8 mouse cellular contexts compared by ENCODE assay signal in the genomic region with DNA sequence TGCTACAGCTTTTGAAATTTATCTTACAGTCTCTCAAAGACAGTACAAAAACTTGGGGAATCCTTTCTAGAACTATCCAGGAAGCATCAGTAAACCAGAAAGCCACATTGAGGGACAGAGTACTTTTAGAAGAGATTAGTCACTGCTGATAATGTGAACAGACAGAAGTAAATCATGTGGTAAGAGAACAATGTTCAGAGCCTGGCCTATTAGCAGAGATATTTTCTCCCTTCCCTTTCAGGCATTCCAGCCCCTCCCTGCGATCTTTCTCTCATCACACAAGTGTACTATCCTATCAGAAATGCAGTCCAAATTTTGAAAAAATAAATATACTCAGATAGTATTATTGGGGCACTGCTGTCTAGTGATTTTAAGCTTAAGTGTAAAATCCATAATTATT. TPM values are rescaled to one million over a fixed set of nuclear protein-coding genes. Genes with fewer than 3 reads are reported as not detected.
DNase-seq lines count a peak whose midpoint lies in the region; ATAC-seq and TF ChIP-seq lines count a peak whose summit lies in the region.

No protein-coding gene starts in this region.

- H3K9me3 ChIP-seq in forebrain, embryonic 10.5 days: peaks cover 9% of the 10 kb centered on the region
- H3K9me3 ChIP-seq in limb, embryonic 10.5 days (replicated peaks): 0 out of 2 replicates have a peak, but pooled peaks cover under 1% of the 10 kb centered on the region
- no peaks in the 10 kb centered on the region for H3K9me3 ChIP-seq in neural tube, embryonic 15.5 days (replicated peaks)

- TF ChIP-seq POLR2A in lung, adult 2 months (IDR thresholded peaks at IDR 0.05; ENCODE audit: borderline replicate concordance, extremely low read depth, low read depth, low read length): no peak

- H3K27me3 ChIP-seq in forebrain, embryonic 10.5 days (ENCODE audit: poor library complexity, severe bottlenecking): no peaks in the 10 kb centered on the region
- H3K27me3 ChIP-seq in limb, embryonic 10.5 days (ENCODE audit: low read depth, poor library complexity, severe bottlenecking): no peaks in the 10 kb centered on the region
- no peaks in the 10 kb centered on the region for H3K27me3 ChIP-seq in neural tube, embryonic 15.5 days (replicated peaks)

- H3K4me2 ChIP-seq in neural tube, embryonic 15.5 days: peak overlapping the region; percentile 70

- peak overlapping the region; percentile 87 for H3K27ac ChIP-seq in forebrain, embryonic 10.5 days
- H3K27ac ChIP-seq in limb, embryonic 10.5 days: peak overlapping the region; percentile 89; the same call in 1 of the 2 replicates
- no peak overlapping the region for H3K27ac ChIP-seq in neural tube, embryonic 15.5 days (replicated peaks)

- H3K36me3 ChIP-seq in forebrain, embryonic 10.5 days (replicated peaks): no peaks in the 10 kb centered on the region
- H3K36me3 ChIP-seq in limb, embryonic 10.5 days: no peaks in the 10 kb centered on the region
- H3K36me3 ChIP-seq in neural tube, embryonic 15.5 days: no peaks in the 10 kb centered on the region

- ATAC-seq in neural tube, embryonic 15.5 days (ENCODE audit: low FRiP score): no peak

- TF ChIP-seq CTCF in lung, adult 2 months (IDR thresholded peaks at IDR 0.05; ENCODE audit: insufficient read depth, low read length): no peak

- no peak for DNase-seq in lung, adult 2 months
- no peak for DNase-seq in lung, postnatal 36 days
- no peak for DNase-seq in forebrain, embryonic 10.5 days (ENCODE audit: extremely low spot score, low spot score)
- DNase-seq in limb, embryonic 10.5 days (ENCODE audit: low spot score): no peak
- DNase-seq in ovary, adult 18-20 months (ENCODE audit: low spot score): no peak
- DNase-seq in layer of hippocampus, postnatal 14 days (ENCODE audit: low spot score in 2 of 2): no peak
- no peak for DNase-seq in frontal cortex, postnatal 25 days (ENCODE audit: low spot score in 2 of 2)

- peak overlapping the region; percentile 91 for H3K4me3 ChIP-seq in lung, adult 2 months (replicated peaks; ENCODE audit: extremely low read depth, low read depth, low read length)
- peak overlapping the region; percentile 63 for H3K4me3 ChIP-seq in forebrain, embryonic 10.5 days
- H3K4me3 ChIP-seq in limb, embryonic 10.5 days: peak overlapping the region; percentile 70; the same call in 1 of the 2 replicates
- peak overlapping the region; percentile 55 for H3K4me3 ChIP-seq in neural tube, embryonic 15.5 days (replicated peaks)

- no peak overlapping the region for H3K9ac ChIP-seq in neural tube, embryonic 15.5 days (replicated peaks)

- H3K4me1 ChIP-seq in lung, adult 2 months (ENCODE audit: control insufficient read depth, insufficient read depth, low read length): peaks cover 2% of the 10 kb centered on the region; the same call in 1 of the 2 replicates
- H3K4me1 ChIP-seq in forebrain, embryonic 10.5 days: peaks cover 24% of the 10 kb centered on the region
- peaks cover 8% of the 10 kb centered on the region; the same call in 1 of the 2 replicates for H3K4me1 ChIP-seq in limb, embryonic 10.5 days
- H3K4me1 ChIP-seq in neural tube, embryonic 15.5 days: peaks cover 23% of the 10 kb centered on the region

- 72% methylated on average over 1 of the region's 1 CpGs for WGBS in lung, adult 2 months
- 69% methylated on average over 1 of the region's 1 CpGs for WGBS in forebrain, embryonic 10.5 days
- 83% methylated on average over 1 of the region's 1 CpGs for WGBS in limb, embryonic 10.5 days
- WGBS in neural tube, embryonic 15.5 days: 80% methylated on average over 1 of the region's 1 CpGs

RNA-seq across cellular contexts. Expression of gene Zfp65, which starts 0.9 kb away (rescaled TPM):
- 0.75 and 0.84 TPM in 2 replicates for polyA plus RNA-seq in lung, adult 2 months (2012; rRNA removed)
- 6.9 and 8.3 TPM in 2 replicates for polyA plus RNA-seq in forebrain, embryonic 10.5 days (2016; fragmentation: Nextera tagmentation; extraction: Ambion mirVana)
- polyA plus RNA-seq in limb, embryonic 10.5 days (2016; fragmentation: Nextera tagmentation; extraction: Ambion mirVana): 6.2 and 8.9 TPM in 2 replicates
- 8.2 and 8.5 TPM in 2 replicates for polyA plus RNA-seq in neural tube, embryonic 15.5 days (2015; fragmentation: Nextera tagmentation; extraction: Ambion mirVana)
- 10 to 100 TPM; 13.5 to 15.1 TPM for total RNA-seq in layer of hippocampus, postnatal 14 days (2021)

RNA-seq across cellular contexts. Expression of gene Zfp85, which starts 26.9 kb away (rescaled TPM):
- polyA plus RNA-seq in lung, adult 2 months (2012; rRNA removed): 0.50 and 1.0 TPM in 2 replicates
- polyA plus RNA-seq in forebrain, embryonic 10.5 days (2016; fragmentation: Nextera tagmentation; extraction: Ambion mirVana): 5.0 and 5.4 TPM in 2 replicates
- 4.3 and 4.7 TPM in 2 replicates for polyA plus RNA-seq in limb, embryonic 10.5 days (2016; fragmentation: Nextera tagmentation; extraction: Ambion mirVana)
- 6.5 and 8.1 TPM in 2 replicates for polyA plus RNA-seq in neural tube, embryonic 15.5 days (2015; fragmentation: Nextera tagmentation; extraction: Ambion mirVana)
- 1 to 10 TPM; 5.7 to 6.9 TPM for total RNA-seq in layer of hippocampus, postnatal 14 days (2021)

RNA-seq across cellular contexts. Expression of gene Zfp738, which starts 41.2 kb away (rescaled TPM):
- 3.3 and 4.9 TPM in 2 replicates for polyA plus RNA-seq in lung, adult 2 months (2012; rRNA removed)
- polyA plus RNA-seq in forebrain, embryonic 10.5 days (2016; fragmentation: Nextera tagmentation; extraction: Ambion mirVana): 9.5 and 10.1 TPM in 2 replicates
- polyA plus RNA-seq in limb, embryonic 10.5 days (2016; fragmentation: Nextera tagmentation; extraction: Ambion mirVana): 9.9 and 12.1 TPM in 2 replicates
- polyA plus RNA-seq in neural tube, embryonic 15.5 days (2015; fragmentation: Nextera tagmentation; extraction: Ambion mirVana): 12.8 and 13.3 TPM in 2 replicates
- 10 to 100 TPM; 23.7 to 24.0 TPM for total RNA-seq in layer of hippocampus, postnatal 14 days (2021)

RNA-seq across cellular contexts. Expression of gene Zfp493, which starts 51.4 kb away (rescaled TPM):
- polyA plus RNA-seq in lung, adult 2 months (2012; rRNA removed): 0.46 and 1.2 TPM in 2 replicates
- polyA plus RNA-seq in forebrain, embryonic 10.5 days (2016; fragmentation: Nextera tagmentation; extraction: Ambion mirVana): 4.3 and 4.6 TPM in 2 replicates
- polyA plus RNA-seq in limb, embryonic 10.5 days (2016; fragmentation: Nextera tagmentation; extraction: Ambion mirVana): 2.9 and 3.6 TPM in 2 replicates
- 3.6 and 3.7 TPM in 2 replicates for polyA plus RNA-seq in neural tube, embryonic 15.5 days (2015; fragmentation: Nextera tagmentation; extraction: Ambion mirVana)
- total RNA-seq in layer of hippocampus, postnatal 14 days (2021): 1 to 10 TPM; 2.8 to 4.8 TPM
